Comparison of ENCODE assay signal across 9 mouse cellular contexts in genomic region chr10:107700944-107701343, GRCm38 (mm10). TPM values are rescaled to one million over a fixed set of nuclear protein-coding genes. Genes with fewer than 3 reads are reported as not detected.
A peak's percentile ranks its signal among the peaks of the same experiment; 100 is the strongest.
ATAC-seq and TF ChIP-seq lines count a peak whose summit lies in the region.
"Had no signal": no experiment of that assay in that cellular context is flagged by ENCODE, and none has a peak within 500 bp of the region (broad histone marks: within the 10 kb centered on the region; RNA-seq: fewer than 3 reads in every experiment).

No protein-coding gene starts in this region.

- no peaks in the 10 kb centered on the region for H3K27me3 ChIP-seq in intestine, embryonic 15.5 days (replicated peaks)
- no peaks in the 10 kb centered on the region for H3K27me3 ChIP-seq in intestine, postnatal 0 days (replicated peaks; ENCODE audit: control insufficient read depth, insufficient read depth, low read length)
- no peaks in the 10 kb centered on the region for H3K27me3 ChIP-seq in intestine, embryonic 16.5 days (replicated peaks; ENCODE audit: control insufficient read depth, insufficient read depth, low read length)
- H3K27me3 ChIP-seq in midbrain, embryonic 16.5 days (ENCODE audit: control insufficient read depth, insufficient read depth, low read depth, low read length): no peaks in the 10 kb centered on the region
- H3K27me3 ChIP-seq: CH12.LX, Patski had no signal

- TF ChIP-seq CTCF in intestine, postnatal 0 days (IDR thresholded peaks at IDR 0.05; ENCODE audit: low read depth): no peak

- peak; percentile 71; the same call in 1 of the 2 replicates for ATAC-seq in intestine, embryonic 15.5 days
- no peak for ATAC-seq in intestine, postnatal 0 days
- peak; percentile 87 for ATAC-seq in intestine, embryonic 16.5 days
- no peak for ATAC-seq in midbrain, embryonic 16.5 days
- ATAC-seq: activated CD4-positive, CD25-positive, alpha-beta regulatory T cell, adult 4 months; CD4-positive, CD25-positive, alpha-beta regulatory T cell, adult 4 months; Patski had no signal

- H3K4me1 ChIP-seq in intestine, embryonic 15.5 days (replicated peaks): no peaks in the 10 kb centered on the region
- no peaks in the 10 kb centered on the region for H3K4me1 ChIP-seq in intestine, postnatal 0 days (replicated peaks; ENCODE audit: control insufficient read depth, insufficient read depth, low read length)
- H3K4me1 ChIP-seq in intestine, embryonic 16.5 days (ENCODE audit: control insufficient read depth, insufficient read depth, low read length): no peaks in the 10 kb centered on the region
- no peaks in the 10 kb centered on the region for H3K4me1 ChIP-seq in midbrain, embryonic 16.5 days (ENCODE audit: control insufficient read depth, insufficient read depth, low read length)

- H3K4me3 ChIP-seq in intestine, embryonic 15.5 days (replicated peaks): no peak overlapping the region
- no peak overlapping the region for H3K4me3 ChIP-seq in intestine, postnatal 0 days (ENCODE audit: low read depth, low read length)
- H3K4me3 ChIP-seq in intestine, embryonic 16.5 days (ENCODE audit: low read length): no peak overlapping the region
- no peak overlapping the region for H3K4me3 ChIP-seq in midbrain, embryonic 16.5 days (ENCODE audit: low read depth, low read length)

- H3K27ac ChIP-seq in intestine, embryonic 15.5 days: no peak overlapping the region
- no peak overlapping the region for H3K27ac ChIP-seq in intestine, postnatal 0 days (ENCODE audit: low read depth, low read length)
- H3K27ac ChIP-seq in intestine, embryonic 16.5 days (ENCODE audit: low read length): no peak overlapping the region
- no peak overlapping the region for H3K27ac ChIP-seq in midbrain, embryonic 16.5 days (ENCODE audit: low read length)

- H3K9me3 ChIP-seq in intestine, embryonic 15.5 days: no peaks in the 10 kb centered on the region
- no peaks in the 10 kb centered on the region for H3K9me3 ChIP-seq in intestine, postnatal 0 days (ENCODE audit: control insufficient read depth)
- H3K9me3 ChIP-seq in intestine, embryonic 16.5 days (ENCODE audit: control insufficient read depth, low read length): no peaks in the 10 kb centered on the region
- no peaks in the 10 kb centered on the region for H3K9me3 ChIP-seq in midbrain, embryonic 16.5 days (replicated peaks; ENCODE audit: control insufficient read depth, low read length, poor library complexity, severe bottlenecking)
- H3K9me3 ChIP-seq: G1E had no signal

- 79% methylated on average over 3 of the region's 3 CpGs for WGBS in intestine, embryonic 15.5 days
- WGBS in intestine, postnatal 0 days: 37% methylated on average over 3 of the region's 3 CpGs
- 70% methylated on average over 3 of the region's 3 CpGs for WGBS in intestine, embryonic 16.5 days
- WGBS in midbrain, embryonic 16.5 days: 93% methylated on average over 3 of the region's 3 CpGs

- H3K4me2 ChIP-seq in intestine, embryonic 15.5 days (replicated peaks): no peak overlapping the region
- no peak overlapping the region for H3K4me2 ChIP-seq in intestine, postnatal 0 days (replicated peaks; ENCODE audit: low read depth)
- no peak overlapping the region for H3K4me2 ChIP-seq in intestine, embryonic 16.5 days (ENCODE audit: low read depth, low read length)
- H3K4me2 ChIP-seq in midbrain, embryonic 16.5 days (ENCODE audit: low read length): no peak overlapping the region

- no peaks in the 10 kb centered on the region for H3K36me3 ChIP-seq in intestine, embryonic 15.5 days
- H3K36me3 ChIP-seq in intestine, postnatal 0 days (ENCODE audit: control insufficient read depth, insufficient read depth): no peaks in the 10 kb centered on the region
- no peaks in the 10 kb centered on the region for H3K36me3 ChIP-seq in intestine, embryonic 16.5 days (ENCODE audit: control insufficient read depth, insufficient read depth, low read length)
- H3K36me3 ChIP-seq in midbrain, embryonic 16.5 days (ENCODE audit: control insufficient read depth, insufficient read depth, low read length): no peaks in the 10 kb centered on the region
- H3K36me3 ChIP-seq: G1E had no signal

- H3K9ac ChIP-seq in intestine, embryonic 15.5 days: no peak overlapping the region
- no peak overlapping the region for H3K9ac ChIP-seq in intestine, postnatal 0 days (ENCODE audit: low read depth, low read length)
- H3K9ac ChIP-seq in intestine, embryonic 16.5 days (ENCODE audit: low read depth, low read length): no peak overlapping the region
- no peak overlapping the region for H3K9ac ChIP-seq in midbrain, embryonic 16.5 days (ENCODE audit: low read depth, low read length)

RNA-seq across cellular contexts. Expression of gene Ptprq, which starts 18.9 kb away (rescaled TPM):
- 0.04 and 0.05 TPM in 2 replicates for polyA plus RNA-seq in intestine, embryonic 15.5 days (2015; fragmentation: Nextera tagmentation; extraction: Ambion mirVana)
- polyA plus RNA-seq in intestine, postnatal 0 days (2015; fragmentation: Nextera tagmentation; extraction: Ambion mirVana): not detected in 2 replicates
- polyA plus RNA-seq in intestine, embryonic 16.5 days (2015; fragmentation: Nextera tagmentation; extraction: Ambion mirVana): 0.02 TPM in 2 replicates
- 0.15 and 0.21 TPM in 2 replicates for polyA plus RNA-seq in midbrain, embryonic 16.5 days (2015; fragmentation: Nextera tagmentation; extraction: Ambion mirVana)
- polyA plus RNA-seq: activated CD4-positive, CD25-positive, alpha-beta regulatory T cell, adult 4 months; CD4-positive, CD25-positive, alpha-beta regulatory T cell, adult 4 months; G1E had no signal

Comparison
In these comparisons a context has a peak if more than half of its experiments do, and no peak if none do; other contexts are left out.
1. ATAC-seq: peak in intestine, embryonic 15.5 days (single experiment) and intestine, embryonic 16.5 days (single experiment); none in intestine, postnatal 0 days (single experiment) and midbrain, embryonic 16.5 days (single experiment).